Mouse (Mus musculus) adrenal gland, adult 8-10 months (tissue): ENCODE data around the gene Lyrm4. TPM values are rescaled to one million over a fixed set of nuclear protein-coding genes. Genes with fewer than 3 reads are reported as not detected.
"Not testable (repeated sequence)": the region's sequence is repeated elsewhere in the genome, so short reads cannot be mapped to it uniquely, and the experiment has no call there.

Experiments
- DNase-seq: peaks from one replicate; pipeline ENCODE4 v3.0.0; 2022
- total RNA-seq, 4 experiments: library from RNA; stranded (reverse); gene quantifications; 2 replicates each; pipeline ENCODE4 v1.2.4; 2022

Gene Lyrm4
- total RNA-seq, 4 experiments from 2014 or later = 18.8 to 26.5 (median 21.6) TPM

DNA sequence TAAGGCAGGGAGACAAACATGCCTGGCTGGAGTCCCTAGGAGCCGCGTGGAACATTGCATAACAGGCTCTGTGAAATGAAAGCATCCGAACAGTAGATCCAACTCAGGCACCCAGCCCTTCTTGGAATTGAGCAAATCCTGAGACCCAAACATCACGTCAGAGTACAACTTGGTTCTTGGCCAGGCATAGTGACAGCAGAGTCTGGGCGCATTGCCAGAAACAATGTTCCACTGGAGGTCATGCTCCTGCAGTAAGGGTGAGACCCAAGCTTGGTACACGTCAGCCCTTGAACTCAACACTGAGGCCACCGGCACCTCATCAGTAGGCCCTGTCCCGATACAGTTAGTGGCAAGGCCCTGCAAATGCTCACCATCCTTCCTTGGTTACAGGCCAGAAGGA is 123.3 kb downstream of the Lyrm4 start:
- DNase-seq = peak; percentile 94

DNA sequence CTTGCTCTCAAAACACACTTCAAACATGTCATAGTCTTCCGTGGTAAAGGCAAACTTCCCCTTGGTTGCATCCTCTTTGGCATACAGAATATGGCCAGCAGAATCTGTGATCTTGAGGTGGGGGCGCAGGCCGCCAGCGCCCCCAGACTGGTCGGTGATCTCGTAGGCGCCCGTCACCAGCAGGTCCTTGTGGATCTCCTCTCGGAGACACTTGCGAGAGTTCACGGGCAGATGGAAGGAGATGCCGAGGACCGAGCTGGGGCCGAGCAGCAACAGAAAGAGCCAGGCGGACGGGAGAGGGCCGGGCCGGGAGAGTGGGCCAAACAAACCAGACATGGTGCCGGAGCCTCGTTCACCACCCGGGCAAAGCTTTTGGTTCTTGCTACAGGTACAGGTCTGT is 126.1 kb downstream of the Lyrm4 start:
- DNase-seq = not testable (repeated sequence)

DNA sequence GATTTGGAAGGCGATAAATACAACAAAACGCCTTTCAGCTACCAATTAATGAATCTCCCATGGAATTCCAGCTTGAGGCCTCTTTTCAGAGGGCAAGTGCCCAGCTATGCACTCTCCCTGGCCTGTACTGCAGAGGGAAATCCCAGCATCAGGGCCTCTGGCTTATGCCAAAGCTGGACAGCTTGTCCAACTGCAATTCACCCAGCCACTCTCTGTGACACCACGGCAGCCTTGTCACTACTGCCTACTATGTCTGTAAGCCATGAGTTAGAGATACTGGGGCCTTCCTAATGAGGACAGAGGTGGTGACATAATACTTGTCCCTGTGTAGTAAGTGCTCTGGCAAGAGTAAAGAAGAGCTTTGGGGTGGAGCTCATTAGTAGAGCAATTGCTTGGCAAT is 128.0 kb downstream of the Lyrm4 start:
- DNase-seq = no peak

GRCm38 (mm10) chr13:35982985-35983384 is 134.3 kb downstream of the Lyrm4 start:
- no peak for DNase-seq

DNA sequence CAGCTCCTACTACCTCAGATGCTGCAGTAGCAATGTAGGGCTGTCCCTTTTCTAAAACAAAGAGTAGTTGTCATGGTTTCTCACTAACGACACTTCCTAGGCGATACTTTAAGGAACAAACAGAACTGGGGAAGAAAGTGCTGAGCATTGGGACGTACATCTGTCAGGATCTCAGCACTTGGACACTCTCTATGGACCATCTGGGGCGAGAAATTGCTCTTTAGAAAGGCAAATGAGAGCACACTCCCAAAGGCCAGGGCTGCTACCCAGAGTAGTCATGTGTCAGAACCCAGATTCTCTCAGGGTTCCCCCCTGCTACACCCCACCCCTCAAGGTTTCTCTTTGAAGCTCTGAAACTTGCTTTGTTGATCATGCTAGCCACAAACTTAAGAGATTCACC is 136.9 kb downstream of the Lyrm4 start:
- no peak for DNase-seq

- no peak for DNase-seq
Measured at GRCm38 (mm10) chr13:35976912-35977311, 140.4 kb downstream of the Lyrm4 start.

GRCm38 (mm10) chr13:35969829-35970228 is 147.5 kb downstream of the Lyrm4 start:
- DNase-seq = no peak

DNA sequence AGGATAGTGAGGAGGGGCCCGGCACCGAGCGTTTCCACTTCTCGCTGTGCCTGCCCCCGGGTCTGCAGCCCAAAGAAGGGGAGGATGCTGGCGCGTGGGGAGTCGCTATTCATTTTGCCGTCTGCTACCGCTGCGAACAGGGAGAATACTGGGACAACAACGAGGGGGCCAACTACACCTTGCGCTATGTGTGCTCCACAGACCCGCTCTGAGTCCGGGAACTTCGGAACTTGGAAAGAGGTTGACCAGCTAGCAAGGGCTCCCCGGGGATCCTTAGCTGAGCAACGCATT is 147.9 kb downstream of the Lyrm4 start:
- DNase-seq = no peak

GRCm38 (mm10) chr13:35968719-35969430 is 148.5 kb downstream of the Lyrm4 start:
- no peak for DNase-seq

GRCm38 (mm10) chr13:35968131-35968718 is 149.1 kb downstream of the Lyrm4 start:
- DNase-seq = no peak

- no peak for DNase-seq
Measured at GRCm38 (mm10) chr13:35967690-35968089, 149.6 kb downstream of the Lyrm4 start.

- no peak for DNase-seq
Measured at GRCm38 (mm10) chr13:35963583-35963982, 153.7 kb downstream of the Lyrm4 start.

- no peak for DNase-seq
Measured at GRCm38 (mm10) chr13:35959391-35960067, 157.8 kb downstream of the Lyrm4 start.

GRCm38 (mm10) chr13:35958539-35958938 is 158.8 kb downstream of the Lyrm4 start, which contains the start of gene Ppp1r3g:
Gene Ppp1r3g (plus strand): TSS chr13:35958839.
- DNase-seq = no peak

DNA sequence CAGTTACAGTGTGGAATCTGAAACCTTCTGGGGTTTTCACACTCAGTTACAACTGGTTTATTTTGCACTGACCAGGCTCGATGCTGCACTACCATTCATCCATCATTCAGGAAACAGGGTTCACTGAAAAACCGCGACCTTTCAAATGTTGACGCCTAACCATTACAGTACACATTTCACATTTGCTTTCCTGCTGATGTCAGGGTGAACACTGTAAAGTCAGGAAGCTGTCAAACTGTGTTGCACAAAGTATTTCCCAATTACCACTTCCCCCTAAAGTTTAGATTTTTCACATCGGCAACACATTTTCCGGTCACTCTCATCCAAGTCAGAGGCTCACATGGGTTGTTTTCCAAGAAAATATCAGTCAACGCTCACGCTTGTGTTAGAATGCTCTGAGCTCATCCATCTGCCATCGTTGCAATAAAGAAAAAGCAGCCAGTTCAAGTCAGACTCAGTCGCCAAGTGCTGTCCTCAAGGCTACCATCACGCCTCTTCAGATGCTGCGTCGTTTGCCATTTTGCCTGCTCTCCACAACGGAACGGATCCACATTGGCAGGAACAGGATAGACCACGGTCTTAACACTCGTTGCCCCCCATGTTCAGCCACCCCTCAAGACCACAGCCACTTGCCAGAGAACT is 167.4 kb downstream of the Lyrm4 start:
- DNase-seq = no peak

- peak; percentile 40 for DNase-seq
Measured at GRCm38 (mm10) chr13:35947354-35948000, 169.8 kb downstream of the Lyrm4 start.

- no peak for DNase-seq
Measured at GRCm38 (mm10) chr13:35946659-35947353, 170.5 kb downstream of the Lyrm4 start.

DNA sequence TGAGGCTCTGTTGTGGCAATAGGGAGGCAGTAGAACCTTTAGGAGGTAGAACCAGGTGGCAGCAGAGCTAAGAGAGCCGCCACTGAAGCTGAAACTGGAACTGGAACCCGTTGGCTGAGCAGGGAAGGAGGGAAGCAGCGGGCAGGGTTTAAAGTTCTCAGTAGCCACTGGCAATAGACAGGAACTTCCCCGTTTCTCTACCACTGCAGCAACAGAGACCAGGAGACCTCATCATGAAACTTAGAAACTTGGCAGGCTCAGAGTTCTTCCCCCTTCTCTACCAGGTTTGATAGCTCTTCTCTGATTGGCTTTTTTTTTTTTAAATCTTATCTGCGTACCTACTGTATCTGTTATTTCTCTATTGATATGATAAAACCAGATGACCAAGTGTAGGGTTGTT is 176.4 kb downstream of the Lyrm4 start:
- no peak for DNase-seq

DNA sequence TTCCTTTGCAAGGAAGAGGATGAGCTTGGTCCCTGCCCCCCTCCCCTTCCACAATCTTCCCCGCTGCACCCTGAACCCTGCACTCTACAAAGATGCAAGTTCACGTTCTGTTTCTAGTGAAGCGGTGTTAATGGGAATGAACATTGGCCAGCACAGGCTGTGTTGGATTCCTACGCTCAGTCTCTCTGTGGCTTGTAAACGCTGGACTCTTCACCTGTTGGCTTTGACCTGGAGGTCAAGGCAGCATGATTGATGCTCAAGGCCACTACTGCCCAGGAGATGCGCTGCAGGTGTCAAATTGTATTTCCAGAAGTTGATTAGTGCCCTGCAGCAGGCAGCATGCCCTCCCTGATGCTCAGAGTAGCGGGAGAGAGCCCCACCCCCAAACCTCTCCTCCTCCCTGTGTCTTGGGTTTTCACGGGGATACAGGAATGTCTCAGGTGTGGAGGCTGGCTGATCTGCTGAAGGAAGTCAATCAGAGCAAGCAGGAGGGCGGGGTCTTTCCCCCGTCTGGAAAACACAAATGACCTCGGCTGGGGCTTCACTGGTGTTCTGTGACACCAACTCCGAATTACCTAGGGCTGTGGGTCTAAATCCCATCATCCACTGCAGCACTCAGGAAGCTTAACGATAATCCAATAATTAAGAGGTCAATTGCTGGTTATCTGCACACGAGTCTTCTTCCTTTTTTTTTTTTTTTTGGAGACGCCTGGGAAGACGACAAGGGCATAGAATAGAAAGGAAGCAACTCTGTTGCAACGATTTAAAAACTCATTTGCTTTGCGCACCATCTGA is 177.3 kb downstream of the Lyrm4 start:
- no peak for DNase-seq

DNA sequence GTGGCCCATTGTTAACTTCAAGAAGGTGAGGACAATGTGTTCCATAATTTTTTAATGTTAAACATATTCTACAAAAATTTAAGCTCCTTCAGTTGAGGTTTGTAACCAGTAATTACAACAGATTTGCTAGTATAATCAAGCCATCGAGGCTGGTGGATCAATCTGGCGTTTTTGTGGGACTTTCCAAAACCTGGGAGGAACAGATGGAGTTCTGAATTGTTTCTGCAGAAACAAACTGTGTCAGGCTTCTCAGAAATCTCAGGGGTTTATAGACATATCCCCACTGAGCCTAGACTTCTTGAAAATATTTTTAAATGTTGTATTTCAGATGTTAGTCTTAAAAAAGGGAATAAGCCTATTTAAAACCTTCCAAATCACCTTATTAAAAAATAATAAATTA is 179.3 kb downstream of the Lyrm4 start:
- DNase-seq = no peak
